Mouse (Mus musculus): Measurements from ENCODE around the gene Ly6c2. TPM values are rescaled to one million over a fixed set of nuclear protein-coding genes. Genes with fewer than 3 reads are reported as not detected.

Gene Ly6c2
- polyA plus RNA-seq (2012; ENCODE audit: low replicate concordance) = 49.6 and 50.3 TPM in 2 replicates

DNA sequence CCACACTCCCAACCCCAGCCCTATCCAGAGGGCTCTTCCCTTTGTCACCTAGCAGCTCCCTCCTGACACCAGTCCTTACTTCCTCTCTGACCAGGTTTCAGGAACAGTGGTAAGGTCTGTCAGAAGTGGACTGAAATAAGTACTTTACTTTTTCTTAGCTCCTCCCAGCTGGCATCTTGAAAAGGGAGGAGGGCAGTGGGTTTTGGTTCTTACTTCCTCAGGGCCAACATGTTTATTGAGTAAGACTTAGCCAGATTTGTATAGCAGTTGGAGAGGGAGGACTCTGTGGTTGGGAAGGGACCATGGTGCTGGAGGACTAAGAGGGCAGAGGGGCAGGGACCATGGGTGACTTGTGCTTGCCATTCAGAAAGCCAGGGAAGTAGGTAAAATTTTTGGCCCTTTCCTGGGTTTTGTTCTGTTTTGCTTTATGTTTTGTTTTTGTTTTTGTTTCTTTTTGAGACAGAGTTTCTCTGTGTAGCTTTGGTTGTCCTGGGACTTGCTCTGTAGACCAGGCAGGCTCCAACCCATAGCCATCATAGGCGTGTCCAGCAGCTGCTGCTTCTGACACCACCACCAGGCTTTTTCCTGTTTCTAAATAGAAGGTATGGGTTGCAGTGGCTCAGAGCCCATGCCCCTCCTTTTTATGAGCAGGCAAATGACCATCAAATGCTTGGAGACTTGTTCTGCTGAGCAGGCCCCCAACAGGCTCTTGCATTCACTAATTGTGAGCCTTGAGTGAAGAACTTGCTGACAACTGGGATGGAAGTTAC lies at the start of gene Ly6c2:
Ly6c2 (minus strand) TSS at position 110 of the 770 bp plus-strand sequence.

DNA sequence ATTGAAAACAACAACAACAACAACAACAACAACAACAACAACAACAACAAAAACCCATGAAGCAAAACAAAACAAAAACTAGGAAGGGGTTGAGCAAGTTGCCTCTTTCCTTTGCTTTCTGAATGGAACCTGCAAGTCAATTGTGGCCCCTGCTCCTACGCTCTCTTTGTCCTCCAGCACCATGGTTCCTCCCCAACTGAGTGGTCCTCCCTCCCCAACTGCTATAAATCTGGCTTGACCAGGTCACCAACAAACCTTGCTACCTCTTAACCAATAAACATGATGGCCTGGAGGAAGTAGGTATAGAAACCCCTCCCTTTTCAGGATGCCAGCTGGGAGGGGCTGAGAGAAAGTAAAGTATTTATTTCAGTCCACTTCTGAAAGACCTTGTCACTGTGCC lies 43.2 kb upstream of the Ly6c2 start, which contains the start of gene Ly6g:
Ly6g (plus strand) TSS at position 301 of the 400 bp plus-strand sequence.

Other genes starting within 250 kb of the Ly6c2 start
- gene 2010109I03Rik, start 214.9 kb downstream of the Ly6c2 start, polyA plus RNA-seq (2012; ENCODE audit: low replicate concordance) = 0.07 TPM in 2 replicates
- gene Ly6i, start 128.5 kb downstream of the Ly6c2 start, polyA plus RNA-seq (2012; ENCODE audit: low replicate concordance) = not detected in 2 replicates
- 2.6 and 2.9 TPM in 2 replicates for gene Ly6a, start 113.9 kb downstream of the Ly6c2 start, polyA plus RNA-seq (2012; ENCODE audit: low replicate concordance)
- gene Ly6c1, start 63.1 kb downstream of the Ly6c2 start, polyA plus RNA-seq (2012; ENCODE audit: low replicate concordance) = 14.1 and 21.2 TPM in 2 replicates
- 0.45 and 1.4 TPM in 2 replicates for gene Ly6g, start 43.3 kb upstream of the Ly6c2 start, polyA plus RNA-seq (2012; ENCODE audit: low replicate concordance)
- not detected in 2 replicates for gene BC025446, start 104.4 kb upstream of the Ly6c2 start, polyA plus RNA-seq (2012; ENCODE audit: low replicate concordance)
- gene Ly6f, start 156.5 kb upstream of the Ly6c2 start, polyA plus RNA-seq (2012; ENCODE audit: low replicate concordance) = not detected in 2 replicates